Mouse (Mus musculus) thymus, adult 2 months (tissue): ENCODE measurements around the gene Phxr2.

Source experiments
- CTCF ChIP-seq: fragments of 200-500 bp; IDR thresholded peaks from 2 replicates; pipeline ENCODE4 v1.5.1; 2012; ENCODE audit warnings: mild to moderate bottlenecking, control low read depth, low read length, moderate library complexity, borderline replicate concordance; ENCODE audit not compliant: control insufficient read depth, poor library complexity, insufficient read depth; ENCODE audit errors: extremely low read depth
- POLR2A ChIP-seq: fragments of 200-500 bp; IDR thresholded peaks from 2 replicates; pipeline ENCODE4 v1.6.1; 2012; ENCODE audit warnings: mild to moderate bottlenecking, low read length, control low read depth, moderate library complexity; ENCODE audit not compliant: control insufficient read depth, poor library complexity, insufficient read depth; ENCODE audit errors: extremely low read depth

GRCm38 (mm10) chr10:99085240-99085587, 40.9 kb downstream of the Phxr2 start:
- no peak for TF ChIP-seq POLR2A
- no peak for TF ChIP-seq CTCF
